Mouse (Mus musculus) CH12.LX (cell line): ENCODE measurements around the gene Dolk. TPM values are rescaled to one million over a fixed set of nuclear protein-coding genes. Genes with fewer than 3 reads are reported as not detected.
A peak's percentile ranks its signal among the peaks of the same experiment; 100 is the strongest.

ENCODE experiments used
- DNase-seq: peaks from one replicate; pipeline ENCODE4 v3.0.0-alpha.2; 2013; ENCODE audit errors: extremely low read depth
- H3K27ac ChIP-seq: 2 replicates; pipeline ENCODE4 v1.5.1; 2012; ENCODE audit warnings: low read depth, mild to moderate bottlenecking, control low read depth, moderate library complexity; ENCODE audit not compliant: insufficient read depth
- H3K27me3 ChIP-seq: replicated peaks from 2 replicates; pipeline ENCODE3; 2012; ENCODE audit warnings: inconsistent platforms
- H3K36me3 ChIP-seq, 2 experiments: replicated peaks in 1 of 2; 2 replicates each; pipeline versions ENCODE3 to v1.6.1; 2012; ENCODE audit warnings: inconsistent platforms in 1 of 2, low read length in 1 of 2, mild to moderate bottlenecking in 1 of 2, mixed read lengths in 1 of 2, moderate library complexity in 1 of 2; ENCODE audit not compliant: control insufficient read depth in 1 of 2, insufficient read depth in 1 of 2
- H3K4me1 ChIP-seq, 2 experiments: 2 replicates each; pipeline ENCODE4 v1.6.1; 2012; ENCODE audit warnings: inconsistent platforms in 1 of 2, moderate library complexity in 1 of 2; ENCODE audit not compliant: insufficient read depth in 2 of 2, control insufficient read depth in 1 of 2
- H3K4me2 ChIP-seq: 2 replicates; pipeline ENCODE4 v1.6.1; 2012; ENCODE audit warnings: low read depth, mild to moderate bottlenecking, control low read depth; ENCODE audit not compliant: poor library complexity, insufficient read depth, severe bottlenecking
- H3K4me3 ChIP-seq, 3 experiments: fragments of 150-350 bp in 1 of 3; sonication (generic) in 1 of 3; replicated peaks in 1 of 3; 2 replicates each; pipeline versions ENCODE3 to v1.5.1; 2011 to 2012; ENCODE audit warnings: low read depth in 2 of 3, low read length in 2 of 3, mild to moderate bottlenecking in 2 of 3, moderate library complexity in 2 of 3, control low read depth in 1 of 3, improper control_type of control experiment in 1 of 3, inconsistent platforms in 1 of 3, mixed read lengths in 1 of 3; ENCODE audit not compliant: poor library complexity in 1 of 3
- H3K79me2 ChIP-seq: replicated peaks from 2 replicates; pipeline ENCODE4 v1.6.1; 2012; ENCODE audit warnings: mild to moderate bottlenecking, moderate library complexity; ENCODE audit not compliant: control insufficient read depth, poor library complexity, insufficient read depth, severe bottlenecking; ENCODE audit errors: extremely low read depth
- H3K9ac ChIP-seq: 2 replicates; pipeline ENCODE4 v1.6.1; 2012; ENCODE audit warnings: low read depth, mild to moderate bottlenecking, control low read depth, moderate library complexity; ENCODE audit not compliant: insufficient read depth
- H3K9me3 ChIP-seq: replicated peaks from 2 replicates; pipeline ENCODE3; 2012; ENCODE audit warnings: low read length, inconsistent platforms, mixed read lengths
- BHLHE40 ChIP-seq: IDR thresholded peaks from 2 replicates; pipeline ENCODE4 v1.6.1; 2011; ENCODE audit warnings: mild to moderate bottlenecking, low read depth, low read length, improper control_type of control experiment
- CHD1 ChIP-seq: IDR thresholded peaks from 2 replicates; pipeline ENCODE4 v1.6.1; 2012; ENCODE audit warnings: low read depth, low read length, improper control_type of control experiment, inconsistent platforms
- CHD2 ChIP-seq: IDR thresholded peaks from 2 replicates; pipeline ENCODE4 v1.6.1; 2011; ENCODE audit warnings: low read length, improper control_type of control experiment
- CTCF ChIP-seq, 2 experiments: IDR thresholded peaks in 1 of 2; conservative IDR thresholded peaks in 1 of 2; 2 replicates each; pipeline ENCODE4 v1.5.1; 2011 to 2012; ENCODE audit warnings: low read depth in 2 of 2, low read length in 2 of 2, improper control_type of control experiment in 1 of 2, inconsistent platforms in 1 of 2, mild to moderate bottlenecking in 1 of 2, moderate library complexity in 1 of 2
- E2F4 ChIP-seq: IDR thresholded peaks from 2 replicates; pipeline ENCODE4 v1.6.1; 2011; ENCODE audit warnings: low read depth, low read length, improper control_type of control experiment; ENCODE audit not compliant: insufficient replicate concordance
- ELF1 ChIP-seq: IDR thresholded peaks from 2 replicates; pipeline ENCODE4 v1.6.1; 2014; ENCODE audit warnings: low read depth, mild to moderate bottlenecking, inconsistent platforms, low read length, improper control_type of control experiment
- EP300 ChIP-seq: IDR thresholded peaks from 2 replicates; pipeline ENCODE4 v1.6.1; 2011; ENCODE audit warnings: low read length, improper control_type of control experiment
- ETS1 ChIP-seq: conservative IDR thresholded peaks from 2 replicates; pipeline ENCODE4 v1.6.1; 2012; ENCODE audit warnings: low read depth, mild to moderate bottlenecking, inconsistent platforms, low read length, improper control_type of control experiment, moderate library complexity
- GABPA ChIP-seq: IDR thresholded peaks from 2 replicates; pipeline ENCODE4 v1.6.1; 2012; ENCODE audit warnings: low read depth, low read length, improper control_type of control experiment, inconsistent platforms; ENCODE audit not compliant: insufficient replicate concordance
- HCFC1 ChIP-seq: IDR thresholded peaks from 2 replicates; pipeline ENCODE4 v1.6.1; 2012; ENCODE audit warnings: low read depth, mild to moderate bottlenecking, inconsistent platforms, low read length, improper control_type of control experiment
- IRF4 ChIP-seq: IDR thresholded peaks from 2 replicates; pipeline ENCODE4 v1.6.1; 2014; ENCODE audit warnings: low read depth, mild to moderate bottlenecking, inconsistent platforms, low read length, improper control_type of control experiment
- JUN ChIP-seq: IDR thresholded peaks from 2 replicates; pipeline ENCODE4 v1.6.1; 2011; ENCODE audit warnings: low read depth, mild to moderate bottlenecking, low read length, improper control_type of control experiment, moderate library complexity; ENCODE audit not compliant: insufficient read depth
- KAT2A ChIP-seq: IDR thresholded peaks from 2 replicates; pipeline ENCODE4 v1.6.1; 2012; ENCODE audit warnings: low read length, improper control_type of control experiment, inconsistent platforms; ENCODE audit not compliant: insufficient replicate concordance
- MAFK ChIP-seq: IDR thresholded peaks from 2 replicates; pipeline ENCODE4 v1.6.1; 2011; ENCODE audit warnings: low read length, improper control_type of control experiment; ENCODE audit not compliant: insufficient replicate concordance
- MAX ChIP-seq: IDR thresholded peaks from 2 replicates; pipeline ENCODE4 v1.6.1; 2011; ENCODE audit warnings: low read length, improper control_type of control experiment
- MAZ ChIP-seq: IDR thresholded peaks from 2 replicates; pipeline ENCODE4 v1.6.1; 2012; ENCODE audit warnings: low read depth, mild to moderate bottlenecking, inconsistent platforms, low read length, improper control_type of control experiment, moderate library complexity
- MEF2A ChIP-seq: IDR thresholded peaks from 2 replicates; pipeline ENCODE4 v1.6.1; 2014; ENCODE audit warnings: low read depth, mild to moderate bottlenecking, inconsistent platforms, low read length, improper control_type of control experiment, borderline replicate concordance
- MXI1 ChIP-seq: IDR thresholded peaks from 2 replicates; pipeline ENCODE4 v1.6.1; 2011; ENCODE audit warnings: mild to moderate bottlenecking, low read depth, low read length, improper control_type of control experiment
- MYC ChIP-seq: IDR thresholded peaks from 2 replicates; pipeline ENCODE4 v1.6.1; 2011; ENCODE audit warnings: low read depth, mild to moderate bottlenecking, improper control_type of control experiment, low read length
- NELFE ChIP-seq: IDR thresholded peaks from 2 replicates; pipeline ENCODE4 v1.6.1; 2011; ENCODE audit warnings: low read depth, low read length, improper control_type of control experiment
- NRF1 ChIP-seq: IDR thresholded peaks from 2 replicates; pipeline ENCODE4 v1.6.1; 2014; ENCODE audit warnings: low read depth, mild to moderate bottlenecking, inconsistent platforms, low read length, improper control_type of control experiment, moderate library complexity
- PAX5 ChIP-seq: IDR thresholded peaks from 2 replicates; pipeline ENCODE4 v1.6.1; 2012; ENCODE audit warnings: low read length, inconsistent platforms, mixed read lengths
- POLR2A ChIP-seq: IDR thresholded peaks from 2 replicates; pipeline ENCODE4 v1.6.1; 2011; ENCODE audit warnings: low read depth, mild to moderate bottlenecking, improper control_type of control experiment, low read length
- POLR2AphosphoS2 ChIP-seq: IDR thresholded peaks from 2 replicates; pipeline ENCODE4 v1.6.1; 2011; ENCODE audit warnings: low read depth, low read length, improper control_type of control experiment
- RAD21 ChIP-seq: IDR thresholded peaks from 2 replicates; pipeline ENCODE4 v1.6.1; 2011; ENCODE audit warnings: low read depth, mild to moderate bottlenecking, low read length, improper control_type of control experiment, moderate library complexity
- RCOR1 ChIP-seq: conservative IDR thresholded peaks from 2 replicates; pipeline ENCODE4 v1.6.1; 2012; ENCODE audit warnings: low read depth, mild to moderate bottlenecking, inconsistent platforms, low read length, improper control_type of control experiment
- SIN3A ChIP-seq: IDR thresholded peaks from 2 replicates; pipeline ENCODE4 v1.6.1; 2012; ENCODE audit warnings: low read length, improper control_type of control experiment, inconsistent platforms
- SMC3 ChIP-seq: IDR thresholded peaks from 2 replicates; pipeline ENCODE4 v1.6.1; 2011; ENCODE audit warnings: low read depth, low read length, improper control_type of control experiment
- TBP ChIP-seq: conservative IDR thresholded peaks from 2 replicates; pipeline ENCODE4 v1.6.1; 2011; ENCODE audit warnings: low read depth, low read length, improper control_type of control experiment
- TCF12 ChIP-seq: IDR thresholded peaks from 2 replicates; pipeline ENCODE4 v1.6.1; 2014; ENCODE audit warnings: low read depth, mild to moderate bottlenecking, inconsistent platforms, low read length, improper control_type of control experiment
- UBTF ChIP-seq: IDR thresholded peaks from 2 replicates; pipeline ENCODE4 v1.6.1; 2012; ENCODE audit warnings: low read depth, mild to moderate bottlenecking, inconsistent platforms, low read length, improper control_type of control experiment, moderate library complexity
- USF1 ChIP-seq: IDR thresholded peaks from 2 replicates; pipeline ENCODE4 v1.6.1; 2014; ENCODE audit warnings: low read depth, mild to moderate bottlenecking, inconsistent platforms, low read length, improper control_type of control experiment
- USF2 ChIP-seq: conservative IDR thresholded peaks from 2 replicates; pipeline ENCODE4 v1.6.1; 2011; ENCODE audit warnings: low read depth, low read length, improper control_type of control experiment
- ZC3H11A ChIP-seq: IDR thresholded peaks from 2 replicates; pipeline ENCODE4 v1.6.1; 2012; ENCODE audit warnings: low read depth, mild to moderate bottlenecking, inconsistent platforms, low read length, improper control_type of control experiment
- ZKSCAN1 ChIP-seq: IDR thresholded peaks from 2 replicates; pipeline ENCODE4 v1.6.1; 2012; ENCODE audit warnings: low read depth, inconsistent platforms, low read length, improper control_type of control experiment, borderline replicate concordance
- ZMIZ1 ChIP-seq: IDR thresholded peaks from 2 replicates; pipeline ENCODE4 v1.6.1; 2012; ENCODE audit warnings: low read depth, mild to moderate bottlenecking, inconsistent platforms, low read length, improper control_type of control experiment
- ZNF384 ChIP-seq: IDR thresholded peaks from 2 replicates; pipeline ENCODE4 v1.6.1; 2012; ENCODE audit warnings: low read depth, low read length, improper control_type of control experiment, inconsistent platforms
- dilution Hi-C: fragments of 300-500 bp; cut with MboI; formaldehyde crosslinking; loops from 2 replicates; pipeline ENCODE4 v1.14.3; 2020; ENCODE audit warnings: low sequenced_read_pairs; ENCODE audit not compliant: extremely low pct_unique_long_range_greater_than_20kb, extremely low pct_ligation_motif_present
- in situ Hi-C: fragments of 300-500 bp; cut with MboI; formaldehyde crosslinking; loops from 3 replicates; pipeline ENCODE4 v1.14.3; 2019; ENCODE audit warnings: low sequenced_read_pairs, low pct_ligation_motif_present, low pct_unique_long_range_greater_than_20kb, mixed read lengths
- polyA plus RNA-seq: library from polyadenylated mRNA; unstranded; fragments of >175 nt; gene quantifications from 2 replicates; pipeline ENCODE4 v1.2.1, GENCODE M21; 2012; ENCODE audit warnings: low read depth; ENCODE audit not compliant: insufficient read length
- total RNA-seq, 2 experiments: library from RNA; depleted of rRNA; stranded (reverse); fragments of 300-350 nt in 1 of 2; fragments of >200 nt in 1 of 2; gene quantifications; 2 replicates each; pipeline ENCODE4 v1.2.3; 2012 to 2014

Gene Dolk
- total and polyA plus RNA-seq, 3 experiments: 11.6 to 17.4 (median 11.8) TPM

DNA sequence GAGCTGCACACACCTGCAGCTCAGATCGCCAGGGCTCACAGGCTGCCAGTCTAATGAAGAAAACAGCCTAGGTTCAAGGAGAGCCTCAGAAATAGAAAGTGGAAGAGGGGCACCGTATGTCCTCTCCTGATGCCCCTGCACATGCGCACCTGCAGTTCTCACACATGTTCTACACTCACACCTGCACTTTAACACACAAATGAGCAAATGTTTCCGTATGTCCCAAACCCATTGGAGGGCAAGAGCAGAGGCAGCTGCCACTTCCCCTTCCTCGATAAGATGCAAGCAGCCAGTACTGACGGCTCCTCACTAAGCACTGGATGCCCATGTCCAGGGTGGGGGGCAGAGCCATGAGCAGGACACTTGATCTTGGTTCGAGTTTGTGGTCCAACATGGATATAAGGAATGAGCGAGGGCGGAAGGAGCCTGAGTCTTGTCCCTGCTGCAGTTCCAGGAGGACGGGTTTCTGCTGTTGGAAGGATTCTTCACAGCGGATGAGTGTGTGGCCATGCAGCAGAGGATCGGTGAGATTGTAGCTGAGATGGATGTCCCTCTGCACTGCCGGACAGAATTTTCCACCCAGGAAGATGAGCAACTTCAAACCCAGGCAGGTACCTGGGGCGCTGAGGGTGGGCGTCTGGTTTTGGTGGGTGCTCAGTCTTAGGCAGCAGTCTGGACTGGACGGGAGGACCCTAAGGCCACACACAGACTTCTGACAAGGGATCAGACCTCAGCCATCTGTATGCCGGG is 16.7 kb downstream of the Dolk start (continued):
- TF ChIP-seq ZKSCAN1: no peak
- TF ChIP-seq EP300: peak; percentile 54; the same call in 1 of the 2 replicates

DNA sequence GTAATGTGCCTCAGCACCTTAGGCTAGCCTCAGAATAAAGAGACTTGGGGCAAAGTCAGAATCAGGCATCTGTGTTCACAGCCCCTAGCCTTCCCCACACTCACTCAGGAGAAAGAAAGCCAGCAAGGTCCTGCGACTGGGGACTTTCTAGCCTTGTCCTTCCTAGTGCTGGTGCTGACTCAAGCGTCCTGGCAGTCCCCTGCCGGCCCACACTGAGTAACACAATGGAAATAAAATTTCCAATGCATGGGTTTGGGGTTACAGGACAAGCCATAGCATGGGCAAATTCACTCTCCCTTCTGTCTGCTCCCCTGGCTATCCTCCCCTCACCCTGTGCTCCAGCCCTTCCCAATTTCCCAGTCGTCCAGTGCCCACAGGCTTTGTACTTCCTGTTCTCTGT is 17.8 kb downstream of the Dolk start:
- Histone ChIP-seq H3K79me2 (no peaks in the 10 kb centered on the region), H3K9ac (no peak overlapping the region), H3K36me3 (peaks cover 5 to 43% of the 10 kb centered on the region in 2 experiments), H3K4me3 (no peak overlapping the region), H3K4me2 (no peak overlapping the region), H3K27me3 (no peaks in the 10 kb centered on the region), H3K27ac (peak overlapping the region; percentile 30; the same call in 1 of the 2 replicates), H3K9me3 (no peaks in the 10 kb centered on the region), H3K4me1 (peaks cover 31 to 59% of the 10 kb centered on the region in 2 experiments)
- peak; percentile 17 for DNase-seq
- in situ Hi-C loops: no loop called here
- dilution Hi-C loops: no loop called here
- TF ChIP-seq HCFC1: no peak
- no peak for TF ChIP-seq USF2
- no peak for TF ChIP-seq GABPA
- no peak for TF ChIP-seq SIN3A
- peak; percentile 68 for TF ChIP-seq EP300
- TF ChIP-seq CHD2: no peak
- TF ChIP-seq ETS1: no peak
- TF ChIP-seq USF1: no peak
- TF ChIP-seq MAX: no peak
- 0 out of 2 replicates have a peak, but pooled peaks have one; percentile 6 for TF ChIP-seq MEF2A
- TF ChIP-seq SMC3: peak; percentile 32
- TF ChIP-seq IRF4: no peak
- TF ChIP-seq ZNF384: no peak
- no peak for TF ChIP-seq CHD1
- no peak for TF ChIP-seq ZC3H11A
- TF ChIP-seq KAT2A: no peak
- no peak for TF ChIP-seq POLR2A
- no peak for TF ChIP-seq MYC
- TF ChIP-seq UBTF: no peak
- TF ChIP-seq NELFE: no peak
- no peak for TF ChIP-seq MAFK
- TF ChIP-seq MXI1: no peak
- TF ChIP-seq ZKSCAN1: no peak
- no peak for TF ChIP-seq BHLHE40
- TF ChIP-seq ELF1: no peak
- peak in 1 of 2 experiments; percentile 30; a peak in 1 of 4 replicates for TF ChIP-seq CTCF (conservative IDR thresholded peaks at IDR 0.05 in 1 of 2, IDR thresholded peaks at IDR 0.05 in 1 of 2; ENCODE audit: low read depth in 2 of 2, low read length in 2 of 2)
- TF ChIP-seq E2F4: no peak
- no peak for TF ChIP-seq TBP
- no peak for TF ChIP-seq PAX5
- no peak for TF ChIP-seq ZMIZ1
- TF ChIP-seq POLR2AphosphoS2: no peak
- TF ChIP-seq RCOR1: no peak
- no peak; the same call in none of the 2 replicates for TF ChIP-seq RAD21
- no peak for TF ChIP-seq NRF1
- 0 out of 2 replicates have a peak, but pooled peaks have one; percentile 23 for TF ChIP-seq TCF12
- no peak for TF ChIP-seq MAZ
- TF ChIP-seq JUN: no peak
